Mouse (Mus musculus) layer of hippocampus, postnatal 36 days (tissue): ENCODE results near the gene Tcf7. TPM values are rescaled to one million over a fixed set of nuclear protein-coding genes. Genes with fewer than 3 reads are reported as not detected.
A peak's percentile ranks its signal among the peaks of the same experiment; 100 is the strongest.
"Not testable (repeated sequence)": the region's sequence is repeated elsewhere in the genome, so short reads cannot be mapped to it uniquely, and the experiment has no call there.

ENCODE experiments used
- DNase-seq, 2 experiments: peaks; one replicate each; pipeline ENCODE4 v3.0.0; 2022
- total RNA-seq, 2 experiments: library from RNA; stranded (reverse); gene quantifications; 2 replicates each; pipeline ENCODE4 v1.2.3; 2021

Tcf7 gene
- total RNA-seq, 2 experiments from 2014 or later: 2.6 to 2.9 TPM

DNA sequence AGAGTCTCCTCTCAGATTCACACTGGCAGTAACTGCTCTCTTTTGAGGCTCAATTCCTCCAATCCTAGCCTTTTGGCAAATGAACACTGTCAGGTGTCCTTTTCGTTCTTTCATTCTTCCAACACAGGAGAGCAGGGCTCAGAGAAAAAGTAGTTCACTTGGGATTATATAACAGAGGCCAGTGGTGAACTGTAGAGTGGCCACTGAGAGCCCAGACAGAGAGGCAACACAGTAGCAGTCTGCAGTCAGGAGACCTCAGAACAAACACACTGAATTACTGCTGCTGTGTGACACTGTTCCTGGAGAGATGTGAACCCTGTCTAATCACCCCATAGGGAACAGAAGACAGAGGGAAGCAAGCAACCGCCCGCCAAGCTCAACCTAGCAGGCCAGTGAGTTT, 55.8 kb downstream of the Tcf7 start:
- DNase-seq: no peak

DNA sequence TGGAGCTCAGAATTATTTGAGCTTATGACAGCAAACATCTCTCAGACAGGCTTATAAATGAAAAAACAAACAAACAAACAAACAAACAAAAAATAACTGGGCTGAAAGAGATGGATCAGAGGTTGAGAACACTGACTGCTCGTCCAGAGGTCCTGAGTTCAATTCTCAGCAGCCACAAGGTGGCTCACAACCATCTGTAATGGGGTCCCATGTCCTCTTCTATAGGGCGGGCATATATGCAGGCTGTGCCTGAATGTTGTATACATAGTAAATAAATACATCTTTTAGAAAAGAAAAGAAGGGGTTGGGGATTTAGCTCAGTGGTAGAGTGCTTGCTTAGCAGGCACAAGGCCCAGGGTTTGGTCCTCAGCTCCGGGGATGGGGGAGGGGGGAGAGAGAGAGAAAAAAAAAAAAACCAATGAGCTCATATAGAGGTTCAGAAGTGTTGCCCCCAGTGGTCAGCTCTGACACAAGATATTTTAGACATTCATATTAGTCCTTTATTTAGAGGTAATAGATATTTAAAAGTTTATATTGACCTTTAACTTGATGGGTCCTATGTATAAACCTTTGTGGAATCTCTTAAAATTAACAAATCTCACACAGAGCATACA, 56.7 kb downstream of the Tcf7 start:
- DNase-seq: no peak

DNA sequence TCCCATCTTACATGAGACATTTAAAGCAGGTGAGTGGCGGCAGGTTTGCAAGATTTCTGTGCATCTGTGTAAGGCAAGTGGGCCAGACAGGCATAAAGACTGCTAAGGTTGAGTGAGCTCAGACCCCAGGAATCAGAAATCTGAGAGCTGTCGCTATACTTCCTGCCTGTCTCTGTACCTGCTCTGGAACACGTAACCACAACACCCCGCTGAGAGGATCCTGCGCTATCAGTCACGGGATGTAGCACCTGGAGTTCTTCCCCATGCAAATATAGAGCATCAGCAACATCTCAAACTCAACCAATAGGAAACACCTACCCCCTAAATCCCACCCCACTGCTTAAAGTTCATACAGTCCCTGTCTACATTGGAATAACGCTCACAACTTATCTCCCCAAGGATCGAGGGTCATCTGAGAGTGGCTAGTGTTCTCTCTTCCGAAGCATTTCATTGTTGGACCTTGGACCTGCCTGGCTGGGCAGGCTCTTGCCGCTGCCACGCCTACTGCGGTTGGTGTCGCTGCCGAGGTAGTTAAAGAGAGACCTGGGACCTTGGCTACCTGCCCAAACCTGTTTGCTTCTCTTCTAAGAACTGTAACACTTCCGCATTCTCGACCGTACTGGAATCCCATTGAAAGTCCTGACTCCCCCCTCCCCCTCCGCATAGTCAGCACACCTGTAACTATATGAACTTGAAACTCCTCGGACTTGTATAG, 58.7 kb downstream of the Tcf7 start:
- DNase-seq: no peak

DNA sequence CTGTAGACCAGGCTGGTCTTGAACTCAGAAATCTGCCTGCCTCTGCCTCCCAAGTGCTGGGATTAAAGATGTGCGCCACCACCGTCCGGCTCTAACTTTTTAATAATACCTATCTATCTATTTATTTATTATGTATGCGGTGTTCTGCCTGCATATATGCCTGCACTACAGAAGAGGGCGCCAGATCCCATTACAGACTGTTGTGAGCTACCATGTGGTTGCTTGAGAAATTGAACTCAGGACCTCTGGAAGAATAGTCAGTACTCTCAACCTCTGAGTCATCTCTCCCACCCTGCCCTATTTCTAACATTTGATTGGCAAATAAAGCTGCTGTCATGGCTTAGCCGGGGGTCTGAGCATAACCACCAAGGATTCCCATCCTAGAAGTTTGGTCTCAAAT, 59.9 kb downstream of the Tcf7 start:
- DNase-seq: no peak

DNA sequence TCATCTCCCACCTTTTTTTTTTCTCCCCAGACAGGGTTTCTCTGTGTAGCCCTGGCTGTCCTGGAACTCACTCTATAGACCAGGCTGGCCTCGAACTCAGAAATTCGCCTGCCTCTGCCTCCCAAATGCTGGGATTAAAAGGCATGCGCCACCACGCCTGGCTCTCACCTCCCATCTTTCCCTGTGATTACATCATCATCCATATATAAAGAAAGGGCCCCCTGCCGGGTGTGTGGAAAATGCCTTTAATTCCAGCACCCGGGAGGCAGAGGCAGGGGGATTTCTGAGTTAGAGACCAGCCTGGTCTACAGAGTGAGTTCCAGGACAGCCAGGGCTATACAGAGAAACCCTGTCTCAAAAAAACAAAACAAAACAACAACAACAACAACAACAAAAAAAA, 60.9 kb downstream of the Tcf7 start:
- DNase-seq: not testable (repeated sequence)

DNA sequence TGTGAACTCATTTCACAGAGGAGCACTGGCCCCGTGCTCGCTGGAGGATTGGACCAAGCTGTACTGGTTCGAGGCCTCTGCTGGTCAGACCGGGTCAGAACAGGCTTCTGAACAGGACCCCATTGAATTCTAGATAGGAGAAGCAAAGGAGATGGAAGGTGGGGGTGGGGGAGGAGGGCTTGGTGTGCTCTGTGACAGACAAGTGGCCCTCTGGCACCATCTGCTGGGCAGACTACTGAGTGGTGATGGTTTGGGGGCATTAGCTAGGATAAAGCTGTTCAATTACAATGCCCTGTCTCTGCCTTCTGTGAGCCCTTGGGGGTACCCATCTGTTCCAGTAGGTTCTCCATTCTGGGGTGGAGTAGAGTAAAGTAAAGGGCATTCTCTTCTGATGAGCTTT, 62.5 kb downstream of the Tcf7 start:
- DNase-seq: peak; percentile 60 to 73

DNA sequence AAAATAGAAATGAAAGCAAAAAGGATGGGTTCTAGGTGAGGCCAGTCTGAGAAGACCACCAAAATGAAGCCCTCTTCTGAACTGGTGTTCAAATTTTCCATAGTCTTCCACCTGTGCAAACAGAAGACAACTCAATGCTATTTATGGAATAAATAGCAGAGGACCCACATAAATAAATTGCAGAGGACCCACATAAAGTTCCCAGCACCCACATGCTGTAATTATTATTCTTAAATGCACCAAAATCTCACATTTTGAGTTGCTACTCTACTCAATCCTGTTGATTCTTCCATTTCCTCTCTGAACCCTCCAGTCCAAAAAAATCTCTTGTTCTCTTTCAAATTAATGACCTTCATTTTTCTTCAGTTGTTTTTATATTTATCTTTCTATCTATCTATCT, 68.9 kb downstream of the Tcf7 start, which contains the start of gene Olfr1371:
Olfr1371 (minus strand) TSS at position 101 of the 400 bp plus-strand sequence.
- no peak for DNase-seq

Other genes starting within 250 kb of the Tcf7 start
- gene Ppp2ca, start 184.3 kb downstream of the Tcf7 start, total RNA-seq: 100 to 1,000 TPM; 112 to 117 TPM
- not detected for gene Olfr1373, start 137.5 kb downstream of the Tcf7 start, total RNA-seq
- not detected for gene Olfr1371, start 69.0 kb downstream of the Tcf7 start, total RNA-seq
- gene Skp1a, start 51.0 kb downstream of the Tcf7 start, total RNA-seq: 100 to 1,000 TPM; 456 to 518 TPM
- 100 to 1,000 TPM; 514 to 555 TPM for gene Vdac1, start 77.8 kb upstream of the Tcf7 start, total RNA-seq
- 10 to 100 TPM; 66.6 to 69.5 TPM for gene 9530068E07Rik, start 113.4 kb upstream of the Tcf7 start, total RNA-seq